Mouse (Mus musculus): ENCODE measurements around the gene Rab3d.
A peak's percentile ranks its signal among the peaks of the same experiment; 100 is the strongest.

Rab3d gene

DNA sequence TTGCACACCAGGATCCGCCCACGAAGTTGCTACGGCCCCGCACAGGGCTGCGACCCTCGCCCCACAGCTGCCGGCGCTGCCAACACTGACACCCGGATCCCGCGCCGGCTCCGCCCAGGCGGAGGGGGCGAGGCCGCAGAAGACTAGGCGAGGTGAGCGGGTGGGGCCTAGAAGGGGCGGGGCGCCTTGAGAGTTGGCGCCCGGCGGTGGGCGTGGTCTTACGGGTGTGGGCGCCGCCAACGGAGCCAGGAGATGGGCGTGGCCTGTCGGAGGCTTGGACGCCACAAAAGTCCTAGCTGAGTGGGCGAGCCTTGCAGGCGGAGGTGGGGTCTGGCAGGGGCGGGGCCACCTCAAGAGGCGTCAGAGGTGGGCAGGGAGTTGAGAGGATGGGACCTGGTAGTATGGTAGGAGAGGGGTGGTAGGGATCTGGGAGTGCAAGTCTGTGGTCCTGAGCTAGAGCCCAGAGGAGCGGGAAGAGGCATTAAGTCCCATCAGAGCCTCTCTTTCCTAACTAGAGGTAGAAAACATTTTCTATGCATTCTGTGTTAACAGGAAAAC is at the start of gene Rab3d:
Rab3d (minus strand) TSS at position 158 of the 558 bp plus-strand sequence.
- DNase-seq (ENCODE audit: low spot score): peak; percentile 70

DNA sequence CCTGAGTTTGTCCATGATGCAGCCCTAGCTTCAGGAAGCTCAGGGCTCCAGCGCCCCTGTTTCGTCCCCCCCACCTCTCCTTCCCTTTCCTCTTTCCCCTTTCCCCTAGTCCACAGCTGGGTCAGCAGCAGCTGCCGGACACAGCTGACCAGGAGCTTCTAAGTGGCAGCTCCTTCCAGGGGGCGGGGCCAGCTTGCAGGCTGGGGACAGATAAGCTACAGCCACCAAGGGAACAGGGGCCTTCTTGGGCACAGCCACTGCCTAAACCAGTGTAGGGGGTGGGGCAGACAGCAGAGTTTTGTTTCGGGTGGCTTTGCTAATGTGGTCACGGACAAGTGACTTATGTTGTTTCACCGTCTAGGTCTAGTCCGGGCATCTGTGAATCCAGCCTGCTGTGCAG is 45.4 kb upstream of the Rab3d start, which contains the start of gene Epor:
Epor (minus strand) TSS at position 90 of the 400 bp plus-strand sequence.
- no peak for DNase-seq (ENCODE audit: low spot score)

DNA sequence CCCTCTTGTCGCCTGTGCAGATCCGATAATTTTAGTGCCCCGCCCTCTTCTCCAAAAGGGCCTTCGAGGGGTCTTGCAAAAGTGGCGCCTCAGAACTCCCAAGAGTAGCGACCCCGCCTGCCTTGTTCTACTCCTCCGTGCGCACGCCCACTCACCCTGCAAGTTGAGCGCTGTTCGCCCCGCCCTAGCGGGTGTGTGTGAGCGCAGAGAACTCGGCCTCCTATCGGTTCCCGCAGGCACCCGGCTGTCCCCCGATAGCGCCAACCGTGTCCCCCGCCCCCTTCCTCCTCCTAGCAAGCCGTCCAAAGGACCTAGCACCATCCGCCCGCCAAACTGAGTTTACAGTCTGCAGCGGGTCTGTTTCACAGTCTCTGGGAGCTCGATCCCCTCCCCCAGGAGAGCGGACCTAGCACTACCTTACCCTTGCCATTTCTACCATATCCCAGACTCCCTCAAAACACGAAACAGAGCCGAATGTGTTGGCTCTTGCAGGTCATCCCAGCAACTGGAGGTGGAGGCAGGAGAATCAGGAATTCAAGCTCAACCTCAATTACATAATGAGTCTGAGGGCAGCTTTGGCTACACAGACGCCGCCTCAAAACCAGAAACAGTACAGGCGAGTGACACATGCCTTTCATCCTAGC is 44.5 kb upstream of the Rab3d start:
- DNase-seq (ENCODE audit: low spot score): no peak

DNA sequence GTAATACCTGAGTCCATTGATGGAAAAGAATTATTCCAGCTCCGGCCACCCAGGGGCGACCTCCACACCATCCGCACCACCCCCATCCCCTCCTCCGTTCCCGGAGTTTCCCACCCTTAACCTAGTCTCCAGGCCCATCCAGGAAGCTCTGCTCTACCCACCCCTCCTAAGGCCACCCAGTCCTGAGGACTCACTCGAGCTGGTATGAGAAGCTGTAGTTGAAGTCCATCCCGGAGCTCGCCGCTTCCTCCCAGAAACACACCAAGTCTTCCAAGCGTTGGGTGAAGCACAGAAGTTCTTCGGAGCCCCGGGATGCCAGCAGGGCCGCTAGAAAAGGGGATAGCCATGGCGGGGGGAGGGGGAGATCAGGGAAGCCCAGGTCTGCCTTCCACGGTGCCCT is 44.0 kb upstream of the Rab3d start:
- DNase-seq (ENCODE audit: low spot score): no peak

DNA sequence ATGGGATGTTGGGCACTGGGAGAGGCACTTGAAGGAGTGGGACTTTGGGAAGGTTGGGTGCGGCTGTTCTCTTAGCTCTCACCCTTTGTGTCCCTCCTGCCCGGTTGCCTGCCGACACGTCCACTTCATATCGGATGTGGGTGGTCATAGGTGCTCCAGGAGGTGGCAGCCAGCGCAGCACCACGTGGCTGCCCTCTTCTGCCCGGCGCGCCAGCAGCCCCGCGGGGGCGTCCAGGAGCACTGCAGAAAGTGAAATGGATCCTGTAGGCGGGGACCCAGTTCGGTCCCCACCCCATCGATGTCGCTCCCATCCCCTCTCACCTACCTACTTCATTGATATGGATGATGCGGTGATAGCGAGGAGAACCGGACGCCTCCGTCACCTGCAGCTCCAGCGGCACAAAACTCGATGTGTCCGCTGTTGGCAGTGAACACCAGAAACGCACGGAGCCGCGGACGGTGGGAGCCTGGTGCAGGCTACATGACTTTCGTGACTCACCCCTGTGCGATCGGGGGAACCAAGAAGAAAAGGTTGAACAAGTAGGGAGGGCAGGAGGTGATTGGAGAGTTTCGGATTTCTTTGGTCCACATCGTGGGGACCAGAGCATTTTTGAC is 43.5 kb upstream of the Rab3d start:
- DNase-seq (ENCODE audit: low spot score): no peak

DNA sequence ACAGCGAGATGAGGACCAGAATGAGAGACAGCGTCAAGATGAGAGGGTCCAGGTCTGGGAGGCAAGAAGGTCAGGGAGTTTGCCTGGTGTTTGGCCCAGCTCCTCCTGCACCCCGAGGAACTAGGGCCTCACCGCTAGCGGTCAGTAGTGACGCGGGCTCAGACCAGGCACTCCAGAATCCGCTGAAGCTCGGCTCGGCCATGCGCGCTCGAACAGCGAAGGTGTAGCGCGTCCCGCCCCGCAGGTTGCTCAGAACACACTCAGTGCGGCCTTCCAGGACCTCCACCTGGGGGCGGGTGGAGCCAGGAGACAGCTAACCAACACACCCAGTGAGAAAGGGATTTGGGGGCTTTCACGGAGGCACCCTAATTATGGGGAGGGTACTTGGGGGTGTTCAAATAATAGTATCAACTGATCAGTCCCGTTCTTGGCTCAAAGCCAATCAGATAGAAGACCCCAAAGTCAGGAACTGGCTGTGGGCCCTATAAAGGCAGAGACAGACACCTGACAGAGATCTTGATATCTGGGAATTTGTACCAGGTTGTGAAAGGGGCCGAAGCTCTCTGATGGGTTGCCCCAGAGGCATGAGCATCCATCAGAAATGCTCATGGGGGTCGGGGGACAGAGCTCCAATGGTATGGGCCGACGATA is 42.7 kb upstream of the Rab3d start:
- DNase-seq (ENCODE audit: low spot score): no peak

DNA sequence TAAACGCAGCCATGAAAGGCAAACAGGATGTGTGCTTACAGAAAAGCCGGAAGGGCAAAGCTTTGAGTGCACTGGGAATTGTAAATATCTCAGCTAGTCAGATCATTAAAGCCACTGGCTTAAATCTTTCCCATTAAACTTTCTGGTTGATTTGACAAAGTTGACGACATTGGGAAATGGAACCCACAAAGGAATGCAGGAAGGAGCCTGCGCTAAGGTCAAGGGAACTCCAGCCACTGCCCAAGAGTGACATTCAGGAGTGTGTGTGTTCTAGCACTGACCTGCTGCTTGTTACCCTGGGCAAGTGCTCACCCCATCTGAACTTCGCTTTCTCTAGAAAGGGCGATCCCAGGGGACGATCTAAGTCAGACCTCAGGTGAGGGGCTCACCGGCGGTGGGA is 42.1 kb upstream of the Rab3d start:
- no peak for DNase-seq (ENCODE audit: low spot score)

DNA sequence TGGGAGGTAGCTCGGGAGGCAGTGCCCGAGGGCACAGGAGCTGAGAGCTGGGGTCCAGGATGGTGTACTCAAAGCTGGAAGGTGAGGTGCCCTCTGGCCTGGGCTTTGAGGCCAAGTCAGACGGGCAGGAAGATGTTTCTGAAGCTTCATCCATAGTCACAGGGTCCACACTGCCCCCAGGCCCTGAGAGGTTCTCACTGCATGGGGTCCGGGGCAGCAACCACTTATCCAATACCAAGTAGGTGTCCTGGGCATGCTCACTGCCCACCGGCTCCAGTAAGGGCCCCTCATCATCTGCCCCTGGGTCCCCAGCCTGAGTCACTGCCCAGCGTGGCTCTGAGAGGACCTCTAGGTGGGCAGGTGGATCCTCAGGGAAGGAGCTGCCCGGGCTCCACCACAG is 41.3 kb upstream of the Rab3d start:
- no peak for DNase-seq (ENCODE audit: low spot score)

DNA sequence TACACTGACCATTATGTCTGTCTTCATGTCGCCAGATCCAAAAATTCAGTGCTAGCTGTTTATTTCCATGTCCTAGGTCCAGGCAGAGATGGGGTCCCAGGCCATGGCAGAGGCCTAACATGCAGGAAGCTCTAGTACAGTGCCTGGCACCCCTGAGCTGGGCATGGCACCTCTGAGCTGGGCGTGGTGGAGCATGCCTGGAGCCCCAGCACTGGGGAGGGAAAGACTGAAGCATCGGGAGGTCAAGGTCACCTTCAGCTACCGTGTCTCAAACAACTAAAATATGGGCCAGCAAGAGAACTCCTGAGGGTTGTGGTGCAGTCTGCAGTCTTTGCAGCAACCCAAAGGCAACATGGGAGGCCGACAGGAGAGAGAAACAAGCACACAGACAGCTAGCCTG is 40.4 kb upstream of the Rab3d start:
- DNase-seq (ENCODE audit: low spot score): no peak

DNA sequence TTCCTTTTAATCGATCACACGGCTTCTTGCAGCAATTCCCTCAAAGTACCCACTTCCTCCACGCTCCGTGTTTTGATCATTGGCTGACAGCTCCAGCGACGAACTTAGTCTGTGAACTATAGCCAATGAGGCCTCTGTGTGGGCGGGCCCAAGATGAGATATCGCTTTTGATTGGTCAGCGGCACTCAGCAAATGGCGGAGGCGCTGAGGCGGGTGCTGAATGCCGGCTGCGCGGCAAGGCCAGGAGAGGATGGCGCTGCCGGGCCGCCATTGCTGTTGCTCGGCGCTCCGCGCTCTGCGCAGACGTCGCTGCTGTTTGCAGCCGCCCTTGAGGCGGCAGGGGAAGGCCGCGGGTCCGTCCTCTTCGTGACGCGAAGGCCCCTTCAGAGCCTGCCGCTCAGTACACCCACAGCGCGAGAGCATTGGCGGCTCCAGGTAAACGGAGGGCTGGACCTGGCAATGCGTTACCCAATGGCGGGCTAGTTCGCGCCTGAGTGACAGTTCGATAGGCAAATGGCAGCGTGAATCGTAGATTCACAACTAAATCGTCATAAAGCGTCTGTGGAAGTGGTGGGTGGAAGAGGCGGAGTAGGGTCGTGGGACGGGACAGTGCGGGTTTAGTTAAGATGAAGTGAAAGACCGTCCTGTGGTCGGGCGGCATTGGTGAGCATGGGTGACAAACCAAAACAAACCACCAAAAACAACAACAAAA is 37.7 kb upstream of the Rab3d start, which contains the start of gene Swsap1:
Swsap1 (plus strand) TSS at position 186 of the 712 bp plus-strand sequence.
- peak; percentile 100 for DNase-seq (ENCODE audit: low spot score)

DNA sequence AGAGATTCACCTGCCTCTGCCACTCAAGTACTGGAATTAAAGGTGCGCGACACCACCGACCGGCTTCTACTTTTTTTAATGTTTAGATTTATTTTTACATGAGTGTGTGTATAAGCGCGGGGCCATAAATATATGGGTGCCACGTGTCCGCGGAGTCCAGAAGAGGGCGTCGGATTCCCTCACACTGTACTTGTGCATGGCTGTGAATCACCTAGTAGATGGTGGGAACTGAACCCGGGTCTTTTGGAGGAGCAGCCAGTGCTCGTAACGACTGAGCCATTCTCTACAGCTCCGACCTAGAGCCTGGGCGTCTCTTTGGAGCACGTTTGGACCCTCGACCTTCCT is 37.2 kb upstream of the Rab3d start:
- no peak for DNase-seq (ENCODE audit: low spot score)

DNA sequence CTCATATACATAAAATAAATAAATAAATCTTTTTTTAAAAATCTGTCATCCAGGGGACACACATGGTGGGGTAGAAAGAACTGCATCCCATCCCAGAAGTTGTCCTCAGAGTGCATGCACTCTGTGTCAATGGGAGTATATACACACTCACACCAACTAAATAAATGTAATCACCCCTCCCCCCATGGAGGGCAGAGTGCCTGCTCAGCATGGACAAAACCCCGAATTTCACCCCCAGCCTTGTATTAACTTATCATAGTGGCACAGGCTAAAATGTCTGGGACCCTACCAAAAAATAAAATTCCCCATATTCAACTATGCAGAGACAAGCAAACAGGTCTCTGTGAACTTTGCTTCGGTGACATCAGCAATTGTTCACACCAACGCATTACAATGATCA is 36.6 kb upstream of the Rab3d start:
- no peak for DNase-seq (ENCODE audit: low spot score)

DNA sequence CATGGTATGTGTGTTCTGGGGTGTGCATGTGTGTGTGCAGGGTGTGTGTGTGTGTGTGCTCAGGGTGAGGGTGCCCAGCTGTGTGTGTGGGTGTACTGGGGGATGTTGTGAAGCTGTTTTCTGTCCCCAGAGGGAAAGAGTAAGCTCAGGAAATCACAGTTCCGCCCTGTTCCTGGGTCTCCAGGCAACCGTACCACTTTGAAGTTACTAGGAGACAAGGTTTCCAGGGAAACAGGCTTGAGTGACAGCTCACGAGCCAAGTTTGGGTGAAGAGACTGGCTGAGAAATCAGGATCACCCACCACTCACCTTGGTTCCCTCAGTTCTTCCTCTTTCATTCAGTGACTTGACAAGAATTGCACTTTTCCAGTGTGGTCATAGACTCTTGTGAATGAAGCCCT is 35.6 kb upstream of the Rab3d start:
- DNase-seq (ENCODE audit: low spot score): no peak

DNA sequence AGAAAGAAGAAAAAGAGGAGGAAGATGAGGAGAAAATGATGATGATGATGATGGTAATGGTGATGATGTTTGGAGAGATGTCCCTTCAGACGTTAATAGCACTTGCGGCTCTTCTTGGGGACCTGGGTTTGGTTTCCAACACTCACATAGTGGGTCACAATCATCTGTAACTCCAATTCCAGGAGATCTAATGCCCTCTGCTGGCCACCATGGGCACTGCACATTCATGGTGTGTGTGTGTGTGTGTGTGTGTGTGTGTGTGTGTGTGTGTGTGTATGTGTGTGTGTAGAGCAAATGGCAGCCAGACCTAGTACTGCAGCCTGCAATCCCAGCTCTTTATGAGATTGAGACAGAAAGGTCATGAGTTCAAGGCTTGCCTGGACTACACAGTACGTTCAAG is 34.0 kb upstream of the Rab3d start:
- DNase-seq (ENCODE audit: low spot score): no peak

DNA sequence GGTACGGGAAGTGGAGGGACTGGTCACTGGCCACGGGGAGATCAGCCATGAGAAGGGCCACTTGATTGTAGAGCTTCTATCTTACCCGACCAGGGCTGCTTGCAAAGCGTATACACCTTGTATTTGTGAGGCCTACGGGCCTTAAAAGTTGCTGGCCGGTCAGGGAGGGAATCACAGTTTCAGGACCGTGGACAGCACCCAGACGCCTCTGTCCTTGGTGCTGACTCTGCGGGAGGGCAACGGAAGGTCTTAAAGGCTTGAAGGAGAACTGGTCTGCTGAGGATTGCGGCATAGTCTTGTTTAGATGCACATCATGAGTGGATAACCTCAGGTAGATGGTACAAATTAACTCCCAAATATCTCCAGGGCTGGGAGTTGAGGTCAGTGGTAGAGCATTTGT is 32.3 kb upstream of the Rab3d start:
- DNase-seq (ENCODE audit: low spot score): no peak

DNA sequence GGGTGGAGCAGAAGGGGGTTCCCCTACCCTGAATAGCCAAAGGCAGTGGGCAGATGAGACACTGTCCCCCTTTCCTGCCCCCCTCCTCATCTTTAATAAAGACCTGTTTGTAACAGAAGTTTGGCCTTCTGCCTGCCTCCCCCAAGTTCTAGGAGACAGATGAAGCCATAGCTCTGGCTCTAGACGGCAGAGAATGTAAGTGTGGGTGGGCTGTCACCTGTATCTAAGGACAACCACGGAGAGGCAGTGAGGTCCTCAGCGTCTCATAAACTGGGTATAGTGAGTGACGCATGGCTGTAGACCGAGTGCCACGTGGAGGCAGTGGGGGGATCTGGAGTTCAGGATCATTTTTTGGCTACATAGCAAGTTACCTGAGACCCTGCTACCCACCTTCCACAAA is 30.8 kb upstream of the Rab3d start:
- no peak for DNase-seq (ENCODE audit: low spot score)

DNA sequence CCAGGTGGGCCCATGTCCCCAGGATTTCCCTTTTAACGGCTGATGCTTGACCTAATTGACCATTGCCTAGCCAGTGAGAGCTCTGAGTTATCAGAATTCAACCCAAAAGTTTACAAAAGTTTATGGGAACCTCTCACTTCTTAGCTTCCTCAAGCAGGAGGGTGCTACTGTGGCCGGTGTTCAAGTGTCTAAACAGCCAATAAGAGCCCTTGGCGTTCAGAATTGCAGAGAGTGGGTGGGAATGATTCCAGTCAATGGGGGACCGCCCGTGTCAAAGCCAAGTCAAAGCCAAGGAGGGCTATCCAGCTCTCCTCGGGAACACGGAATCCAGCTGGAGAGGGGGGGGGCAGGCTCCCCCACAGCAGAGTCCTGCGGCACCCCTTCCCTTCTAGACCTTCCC is 30.2 kb upstream of the Rab3d start:
- DNase-seq (ENCODE audit: low spot score): no peak

DNA sequence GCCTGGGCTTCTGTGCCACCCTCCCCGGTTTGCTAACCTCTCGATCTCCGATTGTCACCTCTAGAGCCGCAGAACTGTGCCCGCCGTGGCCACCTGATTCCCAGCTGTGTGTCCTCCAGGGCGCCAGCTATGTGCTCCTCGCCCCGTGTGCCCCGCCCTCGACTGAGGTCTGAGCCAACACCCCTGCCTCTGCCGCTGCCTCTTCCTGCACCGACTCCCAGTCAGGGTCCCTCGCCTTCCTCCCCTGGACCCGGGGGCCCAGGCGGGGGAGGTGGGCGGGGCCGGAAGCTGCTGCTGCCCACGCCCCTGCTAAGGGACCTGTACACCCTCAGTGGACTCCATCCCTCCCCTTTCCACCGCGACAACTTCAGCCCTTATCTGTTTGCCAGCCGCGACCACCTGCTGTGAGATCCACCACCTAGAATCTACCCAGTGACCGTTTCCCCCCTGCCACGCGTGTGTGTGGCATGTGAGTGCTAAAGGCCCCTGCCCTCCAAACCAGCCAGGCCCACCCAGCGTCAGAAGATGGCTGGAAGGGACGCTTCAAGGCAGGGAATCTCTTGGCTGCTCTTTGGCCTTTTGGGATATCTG is 29.6 kb upstream of the Rab3d start:
- DNase-seq (ENCODE audit: low spot score): no peak

DNA sequence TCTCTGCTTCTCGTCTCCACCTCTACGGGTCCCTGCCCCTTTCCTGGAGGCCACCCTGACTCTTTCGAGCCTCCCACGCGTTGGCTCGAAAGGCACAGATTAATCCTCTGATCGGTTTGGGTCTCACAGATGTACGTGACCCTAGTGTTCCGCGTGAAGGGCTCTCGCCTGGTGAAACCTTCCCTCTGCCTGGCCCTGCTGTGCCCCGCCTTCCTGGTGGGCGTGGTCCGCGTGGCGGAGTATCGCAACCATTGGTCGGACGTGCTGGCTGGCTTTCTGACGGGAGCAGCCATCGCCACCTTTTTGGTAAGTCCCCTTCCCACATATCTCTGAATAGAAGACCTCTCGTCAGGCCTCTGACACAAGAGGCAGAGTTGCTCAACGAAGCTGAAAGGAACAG is 26.3 kb upstream of the Rab3d start:
- DNase-seq (ENCODE audit: low spot score): no peak

DNA sequence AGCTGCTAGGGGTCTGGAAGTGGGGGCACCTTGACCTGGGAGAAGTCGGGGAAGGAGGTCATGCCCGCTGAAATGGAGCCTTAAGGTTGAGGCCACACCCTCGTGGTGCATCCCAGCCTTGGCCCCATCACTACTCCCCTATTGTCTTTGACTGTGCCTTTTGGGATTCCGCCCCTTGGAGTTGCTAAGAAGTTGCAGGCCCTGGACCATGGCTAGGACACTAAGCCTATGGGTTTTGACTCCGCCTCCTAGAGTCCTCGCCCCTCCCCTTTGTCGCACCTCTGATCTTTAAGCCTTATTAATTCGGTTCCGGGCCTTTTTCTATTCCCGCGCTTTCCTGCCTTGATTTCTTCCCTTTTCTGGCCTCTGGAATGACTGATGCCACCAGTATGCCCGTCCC is 25.6 kb upstream of the Rab3d start:
- no peak for DNase-seq (ENCODE audit: low spot score)

DNA sequence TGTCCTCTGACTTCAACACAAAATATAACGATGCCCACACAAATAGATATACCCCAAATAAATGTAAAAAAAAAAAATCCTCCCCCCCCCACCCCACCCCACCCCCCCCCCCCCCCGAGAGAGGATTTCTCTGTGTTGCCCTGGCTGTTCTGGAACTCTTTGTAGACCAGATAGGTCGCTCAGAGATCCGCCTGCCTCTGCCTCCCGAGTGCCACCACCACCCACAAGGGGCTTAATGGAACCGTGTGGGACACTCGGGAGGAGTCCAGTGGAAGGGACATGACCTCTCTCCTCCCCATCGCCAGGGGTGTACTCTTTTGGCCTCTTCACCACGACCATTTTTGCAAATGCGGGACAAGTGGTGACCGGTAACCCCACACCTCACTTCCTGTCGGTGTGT is 25.1 kb upstream of the Rab3d start:
- DNase-seq (ENCODE audit: low spot score): no peak

DNA sequence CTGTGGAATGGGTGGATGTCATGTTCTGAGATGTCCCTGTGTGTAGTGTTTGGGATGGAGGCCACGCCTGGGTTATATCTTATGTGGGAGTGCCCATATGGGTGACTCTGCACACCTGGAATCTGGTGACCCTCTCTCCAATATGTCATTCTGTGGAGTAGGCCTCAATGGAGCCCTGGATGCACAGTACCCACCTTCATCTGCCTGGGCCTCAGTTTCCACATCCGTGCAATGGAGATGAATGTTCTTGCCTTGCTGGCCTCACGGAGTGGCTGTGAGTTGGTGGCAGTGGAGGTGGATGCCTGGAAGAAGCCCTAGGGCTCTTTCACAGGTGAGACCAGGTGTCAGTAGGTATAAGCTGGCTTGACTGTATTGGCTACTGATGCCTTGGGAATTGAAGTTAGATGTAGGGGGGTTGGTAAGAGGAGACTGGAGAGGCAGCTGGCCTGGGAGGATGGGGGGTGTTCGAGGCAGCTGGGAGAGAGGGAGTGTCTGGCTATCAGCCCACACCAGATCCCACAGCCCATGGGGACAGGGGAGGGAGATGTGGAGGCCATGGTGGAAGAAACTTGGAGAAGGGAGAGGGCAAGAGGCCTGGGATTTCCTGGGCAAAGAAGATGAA is 20.4 kb upstream of the Rab3d start:
- DNase-seq (ENCODE audit: low spot score): no peak
